ENCODE assay signal across 8 mouse cellular contexts in genomic region chr6:134897443-134898094, GRCm38 (mm10). TPM values are rescaled to one million over a fixed set of nuclear protein-coding genes. Genes with fewer than 3 reads are reported as not detected.
DNase-seq lines count a peak whose midpoint lies in the region; ATAC-seq lines count a peak whose summit lies in the region.

No protein-coding gene starts in this region.

- peaks cover 3% of the 10 kb centered on the region for H3K4me1 ChIP-seq in hindbrain, embryonic 16.5 days (ENCODE audit: control insufficient read depth, insufficient read depth, low read depth, low read length)

- H3K9me3 ChIP-seq in hindbrain, embryonic 16.5 days (ENCODE audit: control insufficient read depth, low read length) = no peaks in the 10 kb centered on the region

- ATAC-seq in hindbrain, embryonic 16.5 days = peak; percentile 94

- H3K27ac ChIP-seq in hindbrain, embryonic 16.5 days (ENCODE audit: low read depth, low read length) = peak overlapping the region; percentile 100

- H3K27me3 ChIP-seq in hindbrain, embryonic 16.5 days (replicated peaks; ENCODE audit: control insufficient read depth, insufficient read depth, low read length) = no peaks in the 10 kb centered on the region

- H3K4me3 ChIP-seq in hindbrain, embryonic 16.5 days (ENCODE audit: low read length) = peak overlapping the region; percentile 48

- peak overlapping the region; percentile 82 for H3K4me2 ChIP-seq in hindbrain, embryonic 16.5 days (ENCODE audit: low read length)

- DNase-seq in ZHBTc4 (ENCODE audit: low read depth, low spot score) = peak; percentile 98
- DNase-seq in cerebellum, postnatal 4 days (ENCODE audit: low spot score in 2 of 2) = peak; percentile 95 to 98
- DNase-seq in gastrocnemius, adult 18-20 months (ENCODE audit: low spot score) = peak; percentile 96
- DNase-seq in left cerebral cortex, adult 18-20 months (ENCODE audit: low spot score in 2 of 2) = peak; percentile 92 to 93
- peak; percentile 97 to 98 for DNase-seq in lung, postnatal 4 days
- peak; percentile 97 for DNase-seq in retina, postnatal 1 day
- peak; percentile 98 for DNase-seq in thymus, postnatal 4 days

- peak overlapping the region; percentile 78 for H3K9ac ChIP-seq in hindbrain, embryonic 16.5 days (ENCODE audit: low read depth, low read length)

- no peaks in the 10 kb centered on the region for H3K36me3 ChIP-seq in hindbrain, embryonic 16.5 days (ENCODE audit: control insufficient read depth, insufficient read depth, low read length)

- WGBS in hindbrain, embryonic 16.5 days = under 1% methylated on average over 38 of the region's 38 CpGs

RNA-seq across cellular contexts. Expression of gene Gpr19, which starts 0.8 kb away (rescaled TPM):
- total RNA-seq in gastrocnemius, adult 18-20 months (2021) = 1 to 10 TPM; 4.2 to 5.1 TPM
- 36.1 and 41.3 TPM in 2 replicates for polyA plus RNA-seq in hindbrain, embryonic 16.5 days (2015; fragmentation: Nextera tagmentation; extraction: Ambion mirVana)
- 10 to 100 TPM; 28.8 to 32.1 TPM for total RNA-seq in left cerebral cortex, adult 18-20 months (2021)

RNA-seq across cellular contexts. Expression of gene Cdkn1b, which starts 22.6 kb away (rescaled TPM):
- total RNA-seq in gastrocnemius, adult 18-20 months (2021) = 10 to 100 TPM; 32.2 to 34.1 TPM
- polyA plus RNA-seq in hindbrain, embryonic 16.5 days (2015; fragmentation: Nextera tagmentation; extraction: Ambion mirVana) = 12.6 and 15.1 TPM in 2 replicates
- 10 to 100 TPM; 38.2 to 40.5 TPM for total RNA-seq in left cerebral cortex, adult 18-20 months (2021)

Comparison
In these comparisons a context has a peak if more than half of its experiments do, and no peak if none do; other contexts are left out.
1. Peak in every context shown above with its lines: DNase-seq, ATAC-seq, H3K4me3 ChIP-seq and H3K27ac ChIP-seq.
2. RNA of gene Gpr19, which starts 0.8 kb away (total RNA-seq): 28.8 to 32.1 TPM in left cerebral cortex, adult 18-20 months; 4.2 to 5.1 TPM in gastrocnemius, adult 18-20 months; every median in the first group is over 4 times any median in the second.